Mouse (Mus musculus) bone marrow macrophage, adult 2 months (primary cell): ENCODE data around the gene Wiz.

Source experiments
- CTCF ChIP-seq: IDR thresholded peaks from 2 replicates; pipeline ENCODE4 v1.5.1; 2012; ENCODE audit warnings: low read depth, mild to moderate bottlenecking, low read length, moderate library complexity
- POLR2A ChIP-seq: IDR thresholded peaks from 2 replicates; pipeline ENCODE4 v1.6.1; 2012; ENCODE audit warnings: mild to moderate bottlenecking, low read depth, low read length, borderline replicate concordance

- TF ChIP-seq CTCF = no peak
- TF ChIP-seq POLR2A = no peak
Observed at GRCm38 (mm10) chr17:32368991-32369578, 20.2 kb downstream of the Wiz start.
